Mouse (Mus musculus) hindbrain, postnatal 0 days (tissue): ENCODE measurements around the gene Fbxo47. TPM values are rescaled to one million over a fixed set of nuclear protein-coding genes. Genes with fewer than 3 reads are reported as not detected.

Experiments used
- ATAC-seq: fragments of 200-750 bp; cut with Nextera tagmentation; 2 replicates; pipeline ENCODE4 v1.8.0; 2017; ENCODE audit warnings: mild to moderate bottlenecking, moderate TSS enrichment, moderate library complexity
- DNase-seq: peaks from one replicate; pipeline ENCODE4 v3.0.0-alpha.2; 2015; ENCODE audit warnings: low spot score
- H3K27ac ChIP-seq: fragments of 300-500 bp; sonication (generic); 2 replicates; pipeline ENCODE4 v1.5.1; 2014; ENCODE audit warnings: mild to moderate bottlenecking
- H3K27me3 ChIP-seq: fragments of 300-500 bp; sonication (generic); 2 replicates; pipeline ENCODE4 v1.6.1; 2014; ENCODE audit warnings: low read length, mixed read lengths; ENCODE audit not compliant: insufficient read depth
- H3K36me3 ChIP-seq: fragments of 300-500 bp; sonication (generic); 2 replicates; pipeline ENCODE4 v1.6.1; 2014; ENCODE audit warnings: low read length, mixed read lengths; ENCODE audit not compliant: insufficient read depth
- H3K4me1 ChIP-seq: fragments of 300-500 bp; sonication (generic); 2 replicates; pipeline ENCODE4 v1.6.1; 2014; ENCODE audit warnings: antibody characterized with exemption, low read length, mixed read lengths; ENCODE audit not compliant: insufficient read depth
- H3K4me2 ChIP-seq: fragments of 300-500 bp; sonication (generic); 2 replicates; pipeline ENCODE4 v1.6.1; 2014; ENCODE audit warnings: low read depth, mild to moderate bottlenecking, low read length, moderate library complexity, mixed read lengths
- H3K4me3 ChIP-seq: fragments of 300-500 bp; sonication (generic); 2 replicates; pipeline ENCODE4 v1.5.1; 2014; ENCODE audit warnings: low read length
- H3K9ac ChIP-seq: fragments of 300-500 bp; sonication (generic); replicated peaks from 2 replicates; pipeline ENCODE4 v1.6.1; 2014; ENCODE audit warnings: mild to moderate bottlenecking, low read length, moderate library complexity, mixed read lengths
- H3K9me3 ChIP-seq: fragments of 300-500 bp; sonication (generic); 2 replicates; pipeline ENCODE4 v1.6.1; 2016; ENCODE audit warnings: low read length, mixed read lengths
- CTCF ChIP-seq: IDR thresholded peaks from 2 replicates; pipeline ENCODE4 v1.5.1; 2016; ENCODE audit warnings: antibody characterized with exemption, control low read depth, low read depth
- WGBS: fragments of 180-500 bp; shearing (Covaris S2); extraction: QIAGEN DNeasy Blood & Tissue Kit; methylation state at CpG from one replicate; pipeline ENCODE4 v1.1.7; 2014; 5-methylcytosine and 5-hydroxymethylcytosine counted together
- polyA plus RNA-seq: library from polyadenylated mRNA; unstranded; fragments of >200 nt; fragmentation: Nextera tagmentation; extraction: Ambion mirVana; gene quantifications from 2 replicates; pipeline ENCODE4 v1.2.1, GENCODE M21; 2015
- total RNA-seq: library from RNA; depleted of rRNA; stranded (reverse); fragments of >200 nt; gene quantifications from 2 replicates; pipeline ENCODE4 v1.2.3, GENCODE M21; 2014

The Fbxo47 gene
- total and polyA plus RNA-seq, 2 experiments from 2014 or later = 0.36 to 0.47 TPM

DNA sequence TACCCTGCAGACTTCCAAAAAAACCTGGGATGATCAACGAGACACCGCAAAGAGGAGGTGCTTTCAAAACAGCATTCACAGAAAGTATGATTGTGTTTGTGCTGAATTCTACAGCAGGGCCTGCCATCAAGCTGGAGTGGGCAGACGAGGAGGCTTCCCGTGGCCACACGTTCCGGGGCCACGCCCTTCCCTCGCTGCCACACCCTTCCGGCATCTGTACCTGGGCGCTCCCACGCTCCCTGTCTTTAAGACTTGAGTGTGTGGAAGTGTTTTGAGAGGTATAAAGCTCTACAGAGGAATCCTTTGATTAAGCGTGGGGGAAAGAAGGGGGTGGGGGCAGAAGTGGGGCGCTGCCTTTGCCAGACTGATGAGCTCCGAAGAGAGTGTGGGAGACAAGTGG is 29.2 kb upstream of the Fbxo47 start:
- WGBS = 89% methylated on average over 14 of the region's 14 CpGs
- H3K27me3 ChIP-seq = no peaks in the 10 kb centered on the region
- no peaks in the 10 kb centered on the region for H3K4me1 ChIP-seq
- no peak overlapping the region for H3K27ac ChIP-seq
- no peak for DNase-seq
- no peak overlapping the region for H3K9ac ChIP-seq
- H3K4me2 ChIP-seq = no peak overlapping the region
- H3K4me3 ChIP-seq = no peak overlapping the region
- no peak for ATAC-seq
- no peaks in the 10 kb centered on the region for H3K36me3 ChIP-seq
- no peak for TF ChIP-seq CTCF
- no peaks in the 10 kb centered on the region for H3K9me3 ChIP-seq

DNA sequence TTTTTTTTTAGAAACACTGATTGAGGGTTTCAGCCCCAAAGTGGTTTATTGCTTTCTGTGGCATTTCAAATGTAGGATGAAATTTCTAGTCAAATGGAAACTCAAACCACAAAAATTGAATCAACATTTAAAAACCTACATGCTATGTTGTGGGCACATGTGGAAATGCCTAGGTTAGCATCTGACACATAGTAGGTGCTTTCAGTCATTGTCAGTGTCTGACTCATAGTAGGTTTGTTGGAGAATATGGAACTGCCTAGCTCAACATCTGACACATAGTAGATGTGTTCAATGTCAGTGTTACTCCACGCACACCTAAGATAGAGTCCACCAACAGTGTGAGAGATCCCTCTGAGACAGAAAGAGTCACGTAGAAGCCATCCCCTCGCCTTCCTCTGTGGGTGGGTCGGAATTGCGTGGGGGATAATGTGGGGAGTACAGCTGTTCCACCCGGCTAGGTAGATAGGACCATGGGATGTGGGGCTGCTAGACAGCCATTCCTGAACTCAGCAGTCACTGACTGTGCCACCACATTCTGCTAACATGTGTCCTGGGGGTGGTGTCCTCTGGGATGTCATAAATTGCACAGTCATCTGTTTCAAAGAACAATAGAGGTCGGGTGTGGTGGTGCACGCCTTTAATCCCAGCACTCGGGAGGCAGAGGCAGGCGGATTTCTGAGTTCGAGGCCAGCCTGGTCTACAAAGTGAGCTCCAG is 24.8 kb upstream of the Fbxo47 start:
- Histone ChIP-seq H3K4me2 (no peak overlapping the region), H3K9me3 (no peaks in the 10 kb centered on the region), H3K9ac (no peak overlapping the region), H3K4me1 (no peaks in the 10 kb centered on the region), H3K36me3 (no peaks in the 10 kb centered on the region), H3K27ac (no peak overlapping the region), H3K27me3 (no peaks in the 10 kb centered on the region), H3K4me3 (no peak overlapping the region)
- ATAC-seq (no peak), DNase-seq (no peak)
- 89% methylated on average over 11 of the region's 11 CpGs for WGBS
- TF ChIP-seq CTCF = no peak

DNA sequence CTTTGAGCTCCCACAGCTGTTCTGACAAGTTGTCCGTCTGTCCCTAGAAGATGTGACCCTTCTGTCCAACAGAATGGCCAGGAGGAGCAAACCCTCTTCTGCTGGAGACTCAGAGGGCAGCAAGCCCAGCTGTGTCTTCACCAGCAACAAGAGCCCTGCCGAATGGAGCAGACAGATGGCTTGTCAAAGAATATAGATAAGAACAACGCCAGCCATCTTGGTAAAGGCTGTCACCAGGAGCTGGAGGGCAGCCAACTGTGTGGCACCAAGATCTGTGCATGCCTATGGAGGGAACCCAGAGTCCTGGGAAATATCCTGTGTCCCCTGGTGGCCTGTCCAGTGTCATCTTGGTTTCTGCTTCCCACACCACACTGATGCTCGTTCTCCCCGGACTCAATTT is 24.0 kb upstream of the Fbxo47 start:
- Histone ChIP-seq H3K4me3 (no peak overlapping the region), H3K9me3 (no peaks in the 10 kb centered on the region), H3K27me3 (no peaks in the 10 kb centered on the region), H3K36me3 (no peaks in the 10 kb centered on the region), H3K4me1 (no peaks in the 10 kb centered on the region), H3K9ac (no peak overlapping the region), H3K4me2 (no peak overlapping the region), H3K27ac (no peak overlapping the region)
- ATAC-seq (no peak), DNase-seq (no peak)
- TF ChIP-seq CTCF = no peak
- WGBS = 88% methylated on average over 5 of the region's 5 CpGs

DNA sequence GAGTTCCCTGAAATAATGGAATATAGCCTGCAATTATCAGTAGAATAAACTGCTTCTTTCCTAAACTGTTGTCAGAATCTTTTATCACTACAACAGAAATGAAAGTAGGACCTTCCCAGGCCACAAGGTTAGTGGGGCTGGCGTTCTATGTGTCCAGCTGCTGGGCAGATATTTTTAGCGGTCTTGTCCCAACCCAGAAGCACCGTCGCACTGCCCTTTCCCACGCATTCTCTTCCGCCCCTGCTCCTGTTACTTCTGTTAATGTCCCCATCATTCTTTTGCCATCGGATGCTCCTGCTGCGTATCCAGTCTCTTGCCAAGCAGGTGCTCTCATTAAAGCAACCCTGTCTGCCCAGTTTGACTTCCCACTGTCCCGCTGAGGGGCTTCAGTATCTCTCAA is 23.0 kb upstream of the Fbxo47 start:
- no peak for ATAC-seq
- no peak for TF ChIP-seq CTCF
- Histone ChIP-seq H3K27ac (no peak overlapping the region), H3K4me2 (no peak overlapping the region), H3K27me3 (no peaks in the 10 kb centered on the region), H3K36me3 (no peaks in the 10 kb centered on the region), H3K9me3 (no peaks in the 10 kb centered on the region), H3K9ac (no peak overlapping the region), H3K4me3 (no peak overlapping the region), H3K4me1 (no peaks in the 10 kb centered on the region)
- 90% methylated on average over 9 of the region's 9 CpGs for WGBS
- no peak for DNase-seq

DNA sequence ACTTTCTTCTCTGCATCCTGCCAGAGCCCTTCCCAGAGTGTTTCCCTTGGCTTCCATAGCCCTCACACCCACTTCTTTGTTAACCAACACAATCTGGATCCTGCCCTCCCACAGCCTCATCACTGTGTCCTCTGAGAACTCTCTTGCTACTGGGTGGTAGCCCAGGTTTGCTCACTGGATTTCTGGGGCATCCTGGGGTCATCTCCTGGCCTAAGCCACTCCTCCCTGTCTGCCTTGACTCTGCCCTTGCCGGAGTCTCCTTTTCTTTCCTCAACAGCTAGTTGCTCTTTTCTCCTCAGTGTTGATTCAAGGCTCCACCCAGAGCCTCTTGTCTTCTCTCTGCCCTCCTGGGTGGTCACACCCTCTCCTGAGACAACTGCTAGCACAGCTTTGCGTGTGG is 22.0 kb upstream of the Fbxo47 start:
- Histone ChIP-seq H3K27ac (no peak overlapping the region), H3K9ac (no peak overlapping the region), H3K36me3 (no peaks in the 10 kb centered on the region), H3K4me2 (no peak overlapping the region), H3K27me3 (no peaks in the 10 kb centered on the region), H3K4me1 (no peaks in the 10 kb centered on the region), H3K4me3 (no peak overlapping the region), H3K9me3 (no peaks in the 10 kb centered on the region)
- ATAC-seq = no peak
- WGBS = 67% methylated on average over 2 of the region's 2 CpGs
- no peak for DNase-seq
- TF ChIP-seq CTCF = no peak

DNA sequence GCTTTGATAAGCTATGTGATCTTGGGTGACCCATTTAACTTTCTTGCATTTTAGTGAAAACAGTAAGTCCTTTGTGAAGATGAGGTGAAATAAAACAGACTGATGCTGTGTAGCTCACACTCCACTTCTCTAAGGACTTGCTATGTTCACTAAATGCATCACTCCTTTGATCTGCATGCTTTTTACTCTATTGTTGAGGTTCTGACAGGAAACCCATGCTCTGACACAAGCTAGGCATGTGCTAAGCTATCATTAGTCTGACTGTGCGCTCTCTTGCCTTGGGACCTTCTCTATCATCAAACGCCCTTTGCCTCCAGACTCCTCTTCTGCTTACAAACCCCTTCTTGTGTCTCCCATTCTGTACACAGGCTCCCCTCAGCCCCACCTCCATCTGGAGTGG is 21.6 kb upstream of the Fbxo47 start:
- DNase-seq (no peak), ATAC-seq (no peak)
- TF ChIP-seq CTCF = no peak
- no peaks in the 10 kb centered on the region for H3K27me3 ChIP-seq
- H3K4me1 ChIP-seq = no peaks in the 10 kb centered on the region
- no peaks in the 10 kb centered on the region for H3K36me3 ChIP-seq
- H3K4me2 ChIP-seq = no peak overlapping the region
- H3K27ac ChIP-seq = no peak overlapping the region
- no peak overlapping the region for H3K4me3 ChIP-seq
- 91% methylated on average over 2 of the region's 2 CpGs for WGBS
- no peak overlapping the region for H3K9ac ChIP-seq
- no peaks in the 10 kb centered on the region for H3K9me3 ChIP-seq

DNA sequence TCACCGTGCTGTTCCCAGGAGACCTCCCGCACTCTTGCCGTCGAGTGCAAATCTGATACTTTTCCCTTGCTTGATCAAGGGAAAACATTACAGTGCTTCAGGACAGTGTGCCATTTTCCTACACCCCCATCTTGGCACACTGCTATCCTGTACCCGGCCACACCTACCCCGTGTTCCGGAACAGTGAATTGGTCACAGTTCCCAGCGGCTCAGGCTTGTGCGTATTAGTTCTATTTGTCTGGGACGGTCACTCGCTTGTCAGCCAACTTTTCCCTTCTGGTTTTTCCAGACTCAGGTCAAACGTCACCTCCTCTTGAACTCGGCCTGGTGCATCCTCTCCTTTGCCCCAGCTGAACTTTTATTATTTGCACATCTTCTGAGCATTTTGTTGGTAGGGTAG is 20.8 kb upstream of the Fbxo47 start:
- Histone ChIP-seq H3K36me3 (no peaks in the 10 kb centered on the region), H3K27me3 (no peaks in the 10 kb centered on the region), H3K4me1 (no peaks in the 10 kb centered on the region), H3K27ac (no peak overlapping the region), H3K4me3 (no peak overlapping the region), H3K9me3 (no peaks in the 10 kb centered on the region), H3K9ac (no peak overlapping the region), H3K4me2 (no peak overlapping the region)
- ATAC-seq (no peak), DNase-seq (no peak)
- 82% methylated on average over 13 of the region's 13 CpGs for WGBS
- no peak for TF ChIP-seq CTCF
